Mouse (Mus musculus) central nervous system, embryonic 18 days (tissue): Measurements from ENCODE around the gene Efnb3. TPM values are rescaled to one million over a fixed set of nuclear protein-coding genes. Genes with fewer than 3 reads are reported as not detected.

Experiments used
- polyA plus RNA-seq: library from polyadenylated mRNA; depleted of rRNA; stranded (reverse); fragments of >200 nt; gene quantifications from 2 replicates; pipeline ENCODE4 v1.2.3, GENCODE M21; 2012; rRNA removed

Gene Efnb3
- polyA plus RNA-seq = 209 and 212 TPM in 2 replicates

GRCm38 (mm10) chr11:69559851-69560765, at the start of gene Efnb3:
Gene Efnb3, minus strand, starts transcription at chr11:69560205.

GRCm38 (mm10) chr11:69605726-69606490, 45.9 kb upstream of the Efnb3 start, which contains the start of gene Atp1b2:
Gene Atp1b2, minus strand, starts transcription at chr11:69605942.

GRCm38 (mm10) chr11:69580091-69580514, 20.1 kb upstream of the Efnb3 start, which contains the start of the genes Wrap53 and Trp53:
Gene Wrap53, minus strand, starts transcription at chr11:69580255.
Gene Trp53, plus strand, starts transcription at chr11:69580359.

GRCm38 (mm10) chr11:69549060-69549656, 10.8 kb downstream of the Efnb3 start, which contains the start of gene Dnah2:
Gene Dnah2, minus strand, starts transcription at chr11:69549110.

Other genes starting within 250 kb of the Efnb3 start
- gene Cntrob, start 236.4 kb downstream of the Efnb3 start, polyA plus RNA-seq = 40.0 and 40.8 TPM in 2 replicates
- gene Trappc1, start 236.2 kb downstream of the Efnb3 start, polyA plus RNA-seq = 85.3 and 85.5 TPM in 2 replicates
- gene Kcnab3, start 233.9 kb downstream of the Efnb3 start, polyA plus RNA-seq = 11.2 and 11.8 TPM in 2 replicates
- gene Rnf227, start 219.7 kb downstream of the Efnb3 start, polyA plus RNA-seq = 143 and 152 TPM in 2 replicates
- gene Chd3, start 190.8 kb downstream of the Efnb3 start, polyA plus RNA-seq = 260 and 330 TPM in 2 replicates
- 104 and 131 TPM in 2 replicates for gene Naa38, start 164.7 kb downstream of the Efnb3 start, polyA plus RNA-seq
- 25.8 and 28.6 TPM in 2 replicates for gene Cyb5d1, start 164.6 kb downstream of the Efnb3 start, polyA plus RNA-seq
- gene Tmem88, start 162.0 kb downstream of the Efnb3 start, polyA plus RNA-seq = 4.4 and 5.5 TPM in 2 replicates
- 10.9 and 16.9 TPM in 2 replicates for gene Kdm6b, start 146.5 kb downstream of the Efnb3 start, polyA plus RNA-seq
- 9.3 and 9.5 TPM in 2 replicates for gene Dnah2, start 11.1 kb downstream of the Efnb3 start, polyA plus RNA-seq
- gene Wrap53, start 20.1 kb upstream of the Efnb3 start, polyA plus RNA-seq = 15.4 and 16.4 TPM in 2 replicates
- gene Trp53, start 20.2 kb upstream of the Efnb3 start, polyA plus RNA-seq = 63.0 and 69.2 TPM in 2 replicates
- gene Atp1b2, start 45.7 kb upstream of the Efnb3 start, polyA plus RNA-seq = 95.2 and 95.8 TPM in 2 replicates
- gene Shbg, start 57.7 kb upstream of the Efnb3 start, polyA plus RNA-seq = not detected in 2 replicates
- gene Sat2, start 61.8 kb upstream of the Efnb3 start, polyA plus RNA-seq = 16.5 and 16.9 TPM in 2 replicates
- 121 and 125 TPM in 2 replicates for gene Fxr2, start 72.8 kb upstream of the Efnb3 start, polyA plus RNA-seq
- 0.13 TPM in 1 of 2 replicates, not detected in the other for gene Sox15, start 95.1 kb upstream of the Efnb3 start, polyA plus RNA-seq
- gene Mpdu1, start 102.4 kb upstream of the Efnb3 start, polyA plus RNA-seq = 125 and 127 TPM in 2 replicates
- gene Cd68, start 105.9 kb upstream of the Efnb3 start, polyA plus RNA-seq = 6.1 and 7.5 TPM in 2 replicates
- 887 and 907 TPM in 2 replicates for gene Eif4a1, start 112.2 kb upstream of the Efnb3 start, polyA plus RNA-seq
- gene Senp3, start 121.9 kb upstream of the Efnb3 start, polyA plus RNA-seq = 155 and 168 TPM in 2 replicates
- 0.79 and 1.1 TPM in 2 replicates for gene Tnfsf13, start 125.6 kb upstream of the Efnb3 start, polyA plus RNA-seq
- 7.0 and 7.1 TPM in 2 replicates for gene Tnfsf12, start 135.6 kb upstream of the Efnb3 start, polyA plus RNA-seq
- gene Tnfsfm13, start 135.9 kb upstream of the Efnb3 start, polyA plus RNA-seq = 1.2 and 1.5 TPM in 2 replicates
- 20.4 and 20.9 TPM in 2 replicates for gene Polr2a, start 198.4 kb upstream of the Efnb3 start, polyA plus RNA-seq
- 0.12 and 0.20 TPM in 2 replicates for gene Slc35g3, start 201.8 kb upstream of the Efnb3 start, polyA plus RNA-seq
- gene Zbtb4, start 205.7 kb upstream of the Efnb3 start, polyA plus RNA-seq = 15.8 and 16.1 TPM in 2 replicates
- 1.6 and 5.2 TPM in 2 replicates for gene Chrnb1, start 235.7 kb upstream of the Efnb3 start, polyA plus RNA-seq
- 23.7 and 27.4 TPM in 2 replicates for gene Fgf11, start 241.7 kb upstream of the Efnb3 start, polyA plus RNA-seq
- gene Tmem102, start 245.4 kb upstream of the Efnb3 start, polyA plus RNA-seq = 0.13 and 0.25 TPM in 2 replicates